Mouse (Mus musculus) small intestine, adult 2 months (tissue): Measurements from ENCODE around the gene Zfp14.

Experiments
- CTCF ChIP-seq: fragments of 200-500 bp; IDR thresholded peaks from 2 replicates; pipeline ENCODE4 v1.5.1; 2012; ENCODE audit warnings: low read depth, mild to moderate bottlenecking, control low read depth, inconsistent platforms, low read length, moderate library complexity, mixed read lengths; ENCODE audit not compliant: insufficient replicate concordance, insufficient read length; ENCODE audit errors: extremely low read depth
- POLR2A ChIP-seq: fragments of 200-500 bp; IDR thresholded peaks from 2 replicates; pipeline ENCODE4 v1.6.1; 2012; ENCODE audit warnings: low read depth, mild to moderate bottlenecking, control low read depth, inconsistent platforms, low read length, moderate library complexity

DNA sequence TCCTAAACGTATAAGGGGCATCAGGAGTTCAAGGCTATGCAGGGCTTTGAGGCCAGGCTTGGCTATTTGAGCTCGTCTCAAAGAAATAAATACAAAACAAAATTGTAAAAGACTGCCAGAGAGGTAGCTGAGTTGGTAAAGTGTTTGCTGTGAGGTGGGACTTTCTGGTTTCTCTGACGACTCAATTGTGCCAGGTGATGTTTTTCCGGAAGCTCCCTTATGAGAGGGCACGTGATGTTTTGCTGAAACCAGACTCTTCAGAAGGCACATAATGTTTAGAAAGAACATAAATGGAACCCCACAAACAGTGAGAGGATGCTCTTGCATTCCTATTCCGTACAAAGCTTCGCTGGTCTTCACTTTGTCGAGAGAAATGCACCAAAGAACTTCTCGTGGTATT, 41.5 kb upstream of the Zfp14 start:
- no peak for TF ChIP-seq CTCF
- no peak for TF ChIP-seq POLR2A
